Mouse (Mus musculus): Measurements from ENCODE around the gene Pnlip.

The Pnlip gene

GRCm38 (mm10) chr19:58652198-58652597 lies at the start of gene Pnlip:
Pnlip (plus strand) TSS chr19:58652498.
- DNase-seq (ENCODE audit: low spot score in 2 of 2): no peak

GRCm38 (mm10) chr19:58609716-58610115 lies 42.6 kb upstream of the Pnlip start:
- no peak for DNase-seq (ENCODE audit: low spot score in 2 of 2)

GRCm38 (mm10) chr19:58612745-58613144 lies 39.6 kb upstream of the Pnlip start:
- DNase-seq (ENCODE audit: low spot score in 2 of 2): no peak

GRCm38 (mm10) chr19:58616606-58617005 lies 35.7 kb upstream of the Pnlip start:
- DNase-seq (ENCODE audit: low spot score in 2 of 2): no peak

- DNase-seq (ENCODE audit: low spot score in 2 of 2): no peak
Observed at GRCm38 (mm10) chr19:58620661-58621060, 31.6 kb upstream of the Pnlip start.

GRCm38 (mm10) chr19:58621646-58622045 lies 30.7 kb upstream of the Pnlip start:
- no peak for DNase-seq (ENCODE audit: low spot score in 2 of 2)

GRCm38 (mm10) chr19:58624799-58625198 lies 27.5 kb upstream of the Pnlip start:
- no peak for DNase-seq (ENCODE audit: low spot score in 2 of 2)

GRCm38 (mm10) chr19:58625254-58625947 lies 26.9 kb upstream of the Pnlip start:
- DNase-seq (ENCODE audit: low spot score in 2 of 2): no peak

- peak; percentile 13 to 17 for DNase-seq (ENCODE audit: low spot score in 2 of 2)
Observed at GRCm38 (mm10) chr19:58627406-58628337, 24.6 kb upstream of the Pnlip start.

GRCm38 (mm10) chr19:58629351-58629773 lies 22.9 kb upstream of the Pnlip start:
- DNase-seq (ENCODE audit: low spot score in 2 of 2): no peak

GRCm38 (mm10) chr19:58650036-58650435 lies 2.3 kb upstream of the Pnlip start:
- no peak for DNase-seq (ENCODE audit: low spot score in 2 of 2)

GRCm38 (mm10) chr19:58662098-58662497 lies 9.8 kb downstream of the Pnlip start:
- DNase-seq (ENCODE audit: low spot score in 2 of 2): peak; percentile 29 to 56

- DNase-seq (ENCODE audit: low spot score in 2 of 2): no peak
Observed at GRCm38 (mm10) chr19:58663317-58663716, 11.0 kb downstream of the Pnlip start.

GRCm38 (mm10) chr19:58664901-58665300 lies 12.6 kb downstream of the Pnlip start:
- no peak for DNase-seq (ENCODE audit: low spot score in 2 of 2)

- no peak for DNase-seq (ENCODE audit: low spot score in 2 of 2)
Observed at GRCm38 (mm10) chr19:58674644-58675043, 22.3 kb downstream of the Pnlip start.

GRCm38 (mm10) chr19:58677117-58677516 lies 24.8 kb downstream of the Pnlip start:
- DNase-seq (ENCODE audit: low spot score in 2 of 2): no peak

- DNase-seq (ENCODE audit: low spot score in 2 of 2): no peak
Observed at GRCm38 (mm10) chr19:58688933-58689332, 36.6 kb downstream of the Pnlip start.

GRCm38 (mm10) chr19:58695314-58695713 lies 43.0 kb downstream of the Pnlip start:
- DNase-seq (ENCODE audit: low spot score in 2 of 2): no peak

- no peak for DNase-seq (ENCODE audit: low spot score in 2 of 2)
Observed at GRCm38 (mm10) chr19:58696235-58696634, 43.9 kb downstream of the Pnlip start.

GRCm38 (mm10) chr19:58704556-58704955 lies 52.3 kb downstream of the Pnlip start:
- peak in 1 of 2 experiments; percentile 5 for DNase-seq (ENCODE audit: low spot score in 2 of 2)

- no peak for DNase-seq (ENCODE audit: low spot score in 2 of 2)
Observed at GRCm38 (mm10) chr19:58708611-58709010, 56.3 kb downstream of the Pnlip start.

GRCm38 (mm10) chr19:58717925-58718324 lies 65.6 kb downstream of the Pnlip start:
- DNase-seq (ENCODE audit: low spot score in 2 of 2): no peak

- no peak for DNase-seq (ENCODE audit: low spot score in 2 of 2)
Observed at GRCm38 (mm10) chr19:58720439-58720838, 68.1 kb downstream of the Pnlip start.

All from right cerebral cortex, adult 2 months (tissue).